Comparison of ENCODE assay signal across 13 mouse cellular contexts in genomic region chrX:58033521-58033920, GRCm38 (mm10). TPM values are rescaled to one million over a fixed set of nuclear protein-coding genes. Genes with fewer than 3 reads are reported as not detected.
A peak's percentile ranks its signal among the peaks of the same experiment; 100 is the strongest.
DNase-seq lines count a peak whose midpoint lies in the region; ATAC-seq and TF ChIP-seq lines count a peak whose summit lies in the region.
"Had no signal": no experiment of that assay in that cellular context is flagged by ENCODE, and none has a peak within 500 bp of the region (broad histone marks: within the 10 kb centered on the region; RNA-seq: fewer than 3 reads in every experiment).

No protein-coding gene starts in this region.

- TF ChIP-seq EP300 in ES-Bruce4 (IDR thresholded peaks at IDR 0.05; ENCODE audit: insufficient read depth, low read depth, low read length), result no peak

- peak overlapping the region; percentile 91 for H3K27ac ChIP-seq in ES-Bruce4 (ENCODE audit: insufficient read depth, low read length)
- no peak overlapping the region for H3K27ac ChIP-seq in hindbrain, embryonic 11.5 days (ENCODE audit: low read depth, low read length)
- peak overlapping the region; percentile 22; the same call in 1 of the 2 replicates for H3K27ac ChIP-seq in midbrain, embryonic 11.5 days (ENCODE audit: low read depth, low read length)
- H3K27ac ChIP-seq: kidney, postnatal 0 days; lung, embryonic 15.5 days had no signal

- TF ChIP-seq POLR2A in ES-Bruce4 (IDR thresholded peaks at IDR 0.05; ENCODE audit: insufficient read depth, low read length), result no peak
- TF ChIP-seq POLR2A in brain, embryonic 14.5 days (IDR thresholded peaks at IDR 0.05; ENCODE audit: borderline replicate concordance, extremely low read depth, insufficient read depth, insufficient read length, poor library complexity, severe bottlenecking), result no peak

- no peak for ATAC-seq in hindbrain, embryonic 11.5 days (ENCODE audit: low FRiP score)
- ATAC-seq in midbrain, embryonic 11.5 days (ENCODE audit: low FRiP score), result no peak

- WGBS in hindbrain, embryonic 11.5 days, result 13% methylated on average over 22 of the region's 22 CpGs
- 14% methylated on average over 22 of the region's 22 CpGs for WGBS in midbrain, embryonic 11.5 days

- H3K36me3 ChIP-seq in ES-Bruce4 (ENCODE audit: control insufficient read depth, insufficient read depth, low read length, poor library complexity, severe bottlenecking), result peaks cover 25% of the 10 kb centered on the region
- no peaks in the 10 kb centered on the region for H3K36me3 ChIP-seq in hindbrain, embryonic 11.5 days (ENCODE audit: control insufficient read depth, insufficient read depth, low read length)
- H3K36me3 ChIP-seq in midbrain, embryonic 11.5 days (ENCODE audit: control insufficient read depth, insufficient read depth, low read length), result no peaks in the 10 kb centered on the region
- H3K36me3 ChIP-seq: G1E; lung, embryonic 15.5 days had no signal

- peak; percentile 34 for DNase-seq in brain, embryonic 14.5 days (ENCODE audit: low read depth)
- DNase-seq in hindbrain, embryonic 11.5 days (ENCODE audit: low spot score), result peak; percentile 42
- DNase-seq in midbrain, embryonic 11.5 days (ENCODE audit: low spot score, missing footprints), result peak; percentile 93
- no peak for DNase-seq in lung, postnatal 36 days
- DNase-seq in kidney, adult 18-20 months, result no peak
- no peak for DNase-seq in kidney, postnatal 4 days
- DNase-seq: heart, postnatal 14 days had no signal

- peak overlapping the region; percentile 97 for H3K4me3 ChIP-seq in ES-Bruce4 (ENCODE audit: low read depth, low read length)
- H3K4me3 ChIP-seq in hindbrain, embryonic 11.5 days (ENCODE audit: low read depth, low read length), result peak overlapping the region; percentile 44
- peak overlapping the region; percentile 52 for H3K4me3 ChIP-seq in midbrain, embryonic 11.5 days (ENCODE audit: low read depth, low read length)
- H3K4me3 ChIP-seq: lung, embryonic 15.5 days; myocyte had no signal

- H3K27me3 ChIP-seq in ES-Bruce4 (ENCODE audit: control insufficient read depth, insufficient read depth, low read length, poor library complexity, severe bottlenecking), result no peaks in the 10 kb centered on the region
- H3K27me3 ChIP-seq in hindbrain, embryonic 11.5 days (ENCODE audit: control insufficient read depth, insufficient read depth, low read length), result peaks cover 10% of the 10 kb centered on the region
- H3K27me3 ChIP-seq in midbrain, embryonic 11.5 days (ENCODE audit: control insufficient read depth, insufficient read depth, low read length), result peaks cover 3% of the 10 kb centered on the region; the same call in 1 of the 2 replicates

- H3K4me2 ChIP-seq in hindbrain, embryonic 11.5 days (replicated peaks; ENCODE audit: low read depth, low read length), result peak overlapping the region; percentile 21; the same call in 1 of the 2 replicates
- peak overlapping the region; percentile 33 for H3K4me2 ChIP-seq in midbrain, embryonic 11.5 days
- H3K4me2 ChIP-seq: lung, embryonic 15.5 days had no signal

- H3K9me3 ChIP-seq in ES-Bruce4 (replicated peaks; ENCODE audit: control insufficient read depth, insufficient read depth, low read length, poor library complexity, severe bottlenecking), result no peaks in the 10 kb centered on the region
- H3K9me3 ChIP-seq in hindbrain, embryonic 11.5 days (ENCODE audit: control insufficient read depth, low read length), result no peaks in the 10 kb centered on the region
- H3K9me3 ChIP-seq in midbrain, embryonic 11.5 days (ENCODE audit: control insufficient read depth, low read length), result no peaks in the 10 kb centered on the region
- H3K9me3 ChIP-seq: lung, embryonic 15.5 days had no signal

- peak overlapping the region; percentile 84 for H3K9ac ChIP-seq in ES-Bruce4 (ENCODE audit: low read depth, poor library complexity, severe bottlenecking)
- H3K9ac ChIP-seq in hindbrain, embryonic 11.5 days (ENCODE audit: low read depth, low read length), result peak overlapping the region; percentile 41; the same call in 1 of the 2 replicates
- peak overlapping the region; percentile 73 for H3K9ac ChIP-seq in midbrain, embryonic 11.5 days (ENCODE audit: low read length)
- H3K9ac ChIP-seq: lung, embryonic 15.5 days had no signal

- no peak for TF ChIP-seq CTCF in ES-Bruce4 (IDR thresholded peaks at IDR 0.05; ENCODE audit: low read depth, low read length)
- TF ChIP-seq CTCF in brain, embryonic 14.5 days (IDR thresholded peaks at IDR 0.05; ENCODE audit: borderline replicate concordance, extremely low read depth, insufficient read depth, insufficient read length), result no peak

- H3K4me1 ChIP-seq in ES-Bruce4 (ENCODE audit: control insufficient read depth, insufficient read depth, low read length), result no peaks in the 10 kb centered on the region
- no peaks in the 10 kb centered on the region for H3K4me1 ChIP-seq in hindbrain, embryonic 11.5 days (replicated peaks; ENCODE audit: control insufficient read depth, insufficient read depth, low read length)
- no peaks in the 10 kb centered on the region; the same call in 1 of the 2 replicates for H3K4me1 ChIP-seq in midbrain, embryonic 11.5 days (ENCODE audit: control insufficient read depth, insufficient read depth, low read length)

RNA-seq across cellular contexts. Expression of gene Zic3, which starts 11.0 kb away (rescaled TPM):
- polyA plus RNA-seq in ES-Bruce4 (2011; ENCODE audit: insufficient read depth, insufficient read length, low read depth, missing spikeins), result 73.1 and 78.2 TPM in 2 replicates
- 21.8 and 33.6 TPM in 2 replicates for polyA plus RNA-seq in brain, embryonic 14.5 days (2012; rRNA removed)
- 27.2 and 28.5 TPM in 2 replicates for polyA plus RNA-seq in hindbrain, embryonic 11.5 days (2014; fragmentation: Nextera tagmentation; extraction: Ambion mirVana)
- 28.7 and 29.8 TPM in 2 replicates for polyA plus RNA-seq in midbrain, embryonic 11.5 days (2014; fragmentation: Nextera tagmentation; extraction: Ambion mirVana)
- polyA plus RNA-seq: G1E; kidney, postnatal 0 days; lung, embryonic 15.5 days; myocyte; thymus, postnatal 0 days had no signal

Comparison
In these comparisons a context has a peak if more than half of its experiments do, and no peak if none do; other contexts are left out.
1. H3K4me3 ChIP-seq: peak in every context shown above with its lines; median percentile 97 in ES-Bruce4; 52 in midbrain, embryonic 11.5 days; 44 in hindbrain, embryonic 11.5 days.
2. DNase-seq: peak in brain, embryonic 14.5 days (single experiment), hindbrain, embryonic 11.5 days (single experiment) and midbrain, embryonic 11.5 days (single experiment); none in lung, postnatal 36 days (single experiment), kidney, adult 18-20 months (single experiment) and kidney, postnatal 4 days (0 of 2).
3. Peak in every context shown above with its lines, with median percentiles within 50 percentile points of each other: H3K9ac ChIP-seq.